Mouse (Mus musculus) kidney, embryonic 16.5 days (tissue): ENCODE data around the gene Zranb2. TPM values are rescaled to one million over a fixed set of nuclear protein-coding genes. Genes with fewer than 3 reads are reported as not detected.
A peak's percentile ranks its signal among the peaks of the same experiment; 100 is the strongest.

Experiments used
- microRNA counts: library from miRNA; unstranded; fragments of <30 nt; microRNA quantifications from one replicate; lab custom pipeline; 2016
- microRNA-seq: library from miRNA; unstranded; fragments of <30 nt; microRNA quantifications from one replicate; pipeline ENCODE4, GENCODE M21; 2016
- polyA plus RNA-seq: library from polyadenylated mRNA; unstranded; fragments of >200 nt; fragmentation: Nextera tagmentation; extraction: Ambion mirVana; gene quantifications from 2 replicates; pipeline ENCODE4 v1.2.1, GENCODE M21; 2015

Gene Zranb2
- polyA plus RNA-seq, 1 experiment from 2014 or later = 88.5 TPM

MicroRNA genes within 50 kb of the gene (microRNA counts, 519-probe panel; counts per million panel counts)
- microRNA mmu-miR-186 (lab: Ali Mortazavi, UCI) = 2,143 counts per million, percentile 55 among the panel's probes with 10 or more counts

Small RNA genes lying within 50 kb of the gene (microRNA-seq; reads per million reads assigned to microRNA genes)
- 381 reads per million, percentile 72 among the genes with 10 or more reads in this experiment for gene Mir186

Other genes with a start within 250 kb of the Zranb2 start
- gene Ptger3, start 32.7 kb downstream of the Zranb2 start, polyA plus RNA-seq = 7.2 and 7.4 TPM in 2 replicates